Mouse (Mus musculus): ENCODE results near the gene Msrb3. TPM values are rescaled to one million over a fixed set of nuclear protein-coding genes. Genes with fewer than 3 reads are reported as not detected.

The Msrb3 gene
- 7.9 and 8.8 TPM in 2 replicates for polyA plus RNA-seq (2012; rRNA removed)

DNA sequence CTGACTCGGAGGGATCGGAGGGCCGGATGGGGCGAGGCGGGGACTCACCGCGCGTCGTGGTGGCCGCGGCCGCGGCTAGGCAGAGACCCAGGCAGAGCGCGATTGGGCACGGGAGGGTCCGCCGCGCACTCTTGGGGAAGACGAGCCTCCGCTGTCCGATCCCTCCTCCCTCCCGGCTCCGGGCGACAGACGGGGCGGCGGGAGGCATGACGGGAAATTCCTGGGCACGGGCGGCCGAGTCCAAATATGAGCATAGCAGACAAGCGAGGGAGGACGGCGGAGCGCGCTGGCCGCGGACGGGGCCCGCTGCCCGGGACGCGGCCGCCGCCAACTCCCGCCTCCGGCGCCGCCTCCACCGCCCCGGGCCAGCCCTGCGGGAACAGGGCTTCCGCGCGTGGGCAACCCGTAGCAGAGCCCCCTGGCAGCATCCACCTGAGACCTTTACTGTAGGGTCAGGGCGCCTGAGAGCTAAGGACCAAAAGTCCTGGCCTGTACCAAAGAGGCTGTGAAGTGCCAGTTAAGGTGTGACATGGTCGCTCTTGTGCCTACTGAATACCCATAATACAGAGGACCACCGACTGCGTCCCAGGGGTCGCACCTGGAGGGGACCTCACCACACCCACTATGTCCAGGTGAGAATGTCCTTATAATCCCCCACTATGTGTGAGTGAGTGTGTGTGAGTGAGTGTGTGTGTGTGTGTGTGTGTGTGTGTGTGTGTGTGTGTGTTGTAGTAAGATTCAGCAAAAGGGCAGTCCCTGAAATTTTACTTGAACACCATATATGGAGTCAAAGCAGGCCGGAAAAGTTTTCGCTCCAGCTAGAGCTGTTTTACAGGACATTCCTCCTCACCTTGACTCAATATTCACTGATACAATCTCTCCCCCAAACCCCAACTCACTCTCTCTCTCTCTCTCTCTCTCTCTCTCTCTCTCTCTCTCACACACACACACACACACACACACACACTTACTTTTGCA, at the start of gene Msrb3:
TSS of gene Msrb3 (minus strand) at position 317 of the 978 bp plus-strand sequence.

Other genes with a start within 250 kb of the Msrb3 start
- gene Lemd3, start 80.2 kb upstream of the Msrb3 start, polyA plus RNA-seq (2012; rRNA removed), result 1.5 and 1.6 TPM in 2 replicates
- gene Wif1, start 134.9 kb upstream of the Msrb3 start, polyA plus RNA-seq (2012; rRNA removed), result 0.41 and 0.82 TPM in 2 replicates